Mouse (Mus musculus) urinary bladder, postnatal 0 days (tissue): ENCODE measurements around the gene Mab21l1. TPM values are rescaled to one million over a fixed set of nuclear protein-coding genes. Genes with fewer than 3 reads are reported as not detected.

ENCODE experiments used
- polyA plus RNA-seq: library from polyadenylated mRNA; unstranded; fragments of >200 nt; fragmentation: Nextera tagmentation; extraction: Ambion mirVana; gene quantifications from 2 replicates; pipeline ENCODE4 v1.2.1, GENCODE M21; 2015

Gene Mab21l1
- 0.33 and 0.41 TPM in 2 replicates for polyA plus RNA-seq

DNA sequence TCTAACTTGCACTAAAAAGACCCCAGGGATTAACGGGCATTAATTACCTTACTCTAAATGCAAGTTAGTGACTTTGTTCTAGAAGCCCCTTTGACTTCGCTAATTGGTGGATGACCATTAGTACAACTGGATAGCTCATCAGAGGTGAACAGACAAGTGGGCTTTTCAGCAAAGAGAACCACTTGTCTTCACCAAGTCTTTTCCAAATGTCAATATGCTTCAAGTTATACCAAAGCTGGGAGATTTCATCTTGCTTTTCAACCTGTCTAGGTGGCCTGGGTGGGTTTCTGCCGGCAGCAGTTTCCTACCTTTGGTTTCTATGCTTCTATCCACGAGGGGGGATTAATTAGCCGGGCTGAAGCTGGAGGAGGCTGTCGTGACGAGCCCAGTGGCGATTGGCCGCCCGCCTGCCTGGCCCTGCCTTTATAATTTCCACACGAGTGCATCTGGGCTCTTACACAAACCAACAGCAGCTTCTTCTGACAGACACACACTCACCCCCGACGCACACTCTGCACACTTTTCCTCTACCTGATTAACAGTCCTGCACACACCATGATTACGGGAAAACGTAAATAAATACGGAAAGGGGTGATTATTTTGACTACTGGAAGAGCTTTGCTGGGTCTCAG lies at the start of gene Mab21l1:
Mab21l1 (plus strand) TSS at position 455 of the 632 bp plus-strand sequence.

